Mouse (Mus musculus): ENCODE measurements around the gene Angptl8. TPM values are rescaled to one million over a fixed set of nuclear protein-coding genes. Genes with fewer than 3 reads are reported as not detected.

The Angptl8 gene
- polyA plus RNA-seq, 1 experiment from 2014 or later = 17.3 TPM

DNA sequence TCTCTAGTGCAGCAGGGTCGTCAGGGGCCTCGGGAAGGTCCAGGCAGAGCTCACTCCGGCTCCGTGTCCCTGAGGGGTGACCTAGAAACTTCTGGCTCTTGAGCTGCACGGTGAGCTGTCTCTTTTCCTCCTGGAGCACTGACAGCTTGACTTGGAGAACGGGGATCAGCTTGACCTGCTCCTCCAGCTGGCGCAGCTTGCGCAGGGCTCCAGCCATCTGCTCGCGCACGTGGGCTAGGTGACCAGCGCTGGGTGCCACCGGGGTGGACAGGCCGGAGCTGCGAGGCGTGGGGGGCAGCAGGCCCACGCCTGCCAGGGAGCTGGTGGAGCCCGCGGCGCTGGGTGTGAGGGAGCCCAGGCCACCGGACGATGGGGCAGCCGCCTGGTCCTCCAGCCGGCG, 40.4 kb upstream of the Angptl8 start:
- Histone ChIP-seq H3K9ac (ENCODE audit: low read depth, low read length) (no peak overlapping the region), H3K27ac (ENCODE audit: low read length) (no peak overlapping the region), H3K27me3 (replicated peaks; ENCODE audit: control insufficient read depth, insufficient read depth, low read length) (no peaks in the 10 kb centered on the region), H3K4me1 (ENCODE audit: control insufficient read depth, insufficient read depth, low read length) (peaks cover 25% of the 10 kb centered on the region), H3K36me3 (ENCODE audit: control insufficient read depth, insufficient read depth, low read length) (peaks cover 17% of the 10 kb centered on the region), H3K9me3 (ENCODE audit: control insufficient read depth, low read length) (no peaks in the 10 kb centered on the region), H3K4me2 (ENCODE audit: low read depth, low read length) (no peak overlapping the region), H3K4me3 (ENCODE audit: low read length) (no peak overlapping the region)
- no peak for ATAC-seq
- WGBS = 90% methylated on average over 25 of the region's 25 CpGs

DNA sequence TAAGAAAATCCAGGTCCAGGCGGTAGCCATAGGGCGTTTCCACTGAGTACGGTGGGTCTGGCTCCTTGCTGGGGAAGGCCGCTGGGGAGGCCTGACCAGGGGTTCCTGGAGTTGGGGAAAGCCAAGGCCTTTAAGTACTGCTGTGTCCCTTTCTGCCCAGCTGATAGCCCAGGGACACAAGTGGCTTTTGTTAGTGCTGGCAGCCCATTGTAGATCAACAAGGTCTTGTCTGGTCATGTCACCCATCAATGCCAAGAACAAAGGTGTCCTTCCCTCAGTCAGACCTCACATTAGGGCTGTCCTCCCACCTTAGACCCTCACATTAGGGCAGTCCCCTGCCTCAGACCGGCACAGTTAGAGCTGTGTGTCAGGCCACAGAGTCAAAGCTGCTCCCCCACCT, 39.7 kb upstream of the Angptl8 start:
- no peak overlapping the region for H3K4me3 ChIP-seq (ENCODE audit: low read length)
- peak overlapping the region; percentile 81; the same call in 1 of the 2 replicates for H3K4me2 ChIP-seq (ENCODE audit: low read depth, low read length)
- H3K36me3 ChIP-seq (ENCODE audit: control insufficient read depth, insufficient read depth, low read length) = peaks cover 17% of the 10 kb centered on the region
- 66% methylated on average over 5 of the region's 5 CpGs for WGBS
- H3K9ac ChIP-seq (ENCODE audit: low read depth, low read length) = peak overlapping the region; percentile 57; the same call in 1 of the 2 replicates
- H3K9me3 ChIP-seq (ENCODE audit: control insufficient read depth, low read length) = no peaks in the 10 kb centered on the region
- no peak overlapping the region for H3K27ac ChIP-seq (ENCODE audit: low read length)
- peaks cover 25% of the 10 kb centered on the region for H3K4me1 ChIP-seq (ENCODE audit: control insufficient read depth, insufficient read depth, low read length)
- ATAC-seq = no peak
- H3K27me3 ChIP-seq (replicated peaks; ENCODE audit: control insufficient read depth, insufficient read depth, low read length) = no peaks in the 10 kb centered on the region

DNA sequence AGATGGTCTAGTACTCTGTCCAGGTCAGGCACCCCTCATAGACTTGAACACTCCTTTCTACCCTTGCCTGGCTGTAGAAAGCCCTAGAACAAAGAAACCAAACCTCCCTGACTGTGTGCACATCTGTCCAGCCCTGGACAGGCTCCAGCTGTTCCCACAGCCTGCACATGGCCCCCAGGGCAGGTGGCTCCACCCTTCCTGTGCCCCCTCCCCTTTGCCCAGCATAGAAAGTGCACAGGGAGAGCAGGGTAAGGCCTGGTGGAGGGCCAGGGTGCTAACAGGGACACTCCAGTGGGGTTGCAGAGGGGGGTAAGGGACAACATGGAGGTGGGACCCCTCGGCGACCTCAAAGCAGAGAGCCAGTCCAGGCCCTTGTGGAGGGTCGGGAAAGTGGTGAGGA, 39.1 kb upstream of the Angptl8 start:
- Histone ChIP-seq H3K9me3 (ENCODE audit: control insufficient read depth, low read length) (no peaks in the 10 kb centered on the region), H3K4me3 (ENCODE audit: low read length) (peak overlapping the region; percentile 84), H3K4me1 (ENCODE audit: control insufficient read depth, insufficient read depth, low read length) (peaks cover 25% of the 10 kb centered on the region), H3K9ac (ENCODE audit: low read depth, low read length) (peak overlapping the region; percentile 57), H3K27me3 (replicated peaks; ENCODE audit: control insufficient read depth, insufficient read depth, low read length) (no peaks in the 10 kb centered on the region), H3K27ac (ENCODE audit: low read length) (peak overlapping the region; percentile 77), H3K36me3 (ENCODE audit: control insufficient read depth, insufficient read depth, low read length) (peaks cover 17% of the 10 kb centered on the region), H3K4me2 (ENCODE audit: low read depth, low read length) (peak overlapping the region; percentile 81)
- WGBS = 34% methylated on average over 3 of the region's 3 CpGs
- no peak for ATAC-seq

DNA sequence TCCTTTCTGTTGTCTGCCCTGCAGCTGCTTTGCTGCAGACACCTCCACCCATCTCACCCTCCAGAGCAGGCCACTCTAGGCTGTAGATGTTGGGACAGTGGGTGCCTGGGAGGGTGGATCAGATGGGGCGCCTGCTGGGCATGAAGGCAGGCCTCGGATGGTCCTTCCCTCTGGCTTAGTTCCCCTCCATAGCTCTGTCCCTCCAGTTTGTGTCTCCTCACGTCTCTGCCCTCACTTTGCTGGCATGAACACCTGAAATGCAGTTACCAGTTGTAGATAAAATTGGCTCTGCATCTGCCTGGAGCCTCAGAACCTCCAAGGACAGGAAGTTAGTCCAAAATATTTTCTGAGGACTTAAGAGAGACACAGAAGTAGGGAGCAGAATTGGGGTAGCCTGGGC, 38.4 kb upstream of the Angptl8 start:
- peaks cover 23% of the 10 kb centered on the region for H3K4me1 ChIP-seq (ENCODE audit: control insufficient read depth, insufficient read depth, low read length)
- peak overlapping the region; percentile 84 for H3K4me3 ChIP-seq (ENCODE audit: low read length)

DNA sequence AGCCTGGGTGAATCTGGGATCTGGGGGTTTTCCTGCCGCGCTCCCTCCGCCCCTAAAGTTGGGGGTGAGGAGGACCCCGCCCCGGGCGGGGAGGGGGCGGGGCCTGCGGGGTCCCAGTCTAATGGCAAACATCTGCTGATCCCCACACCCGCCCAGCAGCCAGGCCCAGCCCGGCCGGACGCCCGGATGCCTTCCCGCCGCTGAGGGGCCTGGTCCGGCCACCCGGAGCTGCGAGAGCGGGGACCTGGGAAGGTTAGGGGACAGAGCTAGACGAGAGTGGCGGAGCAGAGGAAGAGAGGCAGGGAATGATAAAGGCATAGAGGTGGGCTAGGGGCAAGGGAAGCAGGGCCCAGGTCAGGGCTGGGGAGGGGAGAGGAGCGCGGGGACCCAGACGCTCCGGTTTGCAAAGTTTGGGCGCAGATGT, 37.4 kb upstream of the Angptl8 start:
- Histone ChIP-seq H3K4me2 (ENCODE audit: low read depth, low read length) (peak overlapping the region; percentile 81), H3K27me3 (replicated peaks; ENCODE audit: control insufficient read depth, insufficient read depth, low read length) (no peaks in the 10 kb centered on the region), H3K27ac (ENCODE audit: low read length) (peak overlapping the region; percentile 94), H3K9me3 (ENCODE audit: control insufficient read depth, low read length) (no peaks in the 10 kb centered on the region), H3K4me3 (ENCODE audit: low read length) (peak overlapping the region; percentile 84), H3K36me3 (ENCODE audit: control insufficient read depth, insufficient read depth, low read length) (peaks cover 19% of the 10 kb centered on the region), H3K9ac (ENCODE audit: low read depth, low read length) (peak overlapping the region; percentile 90), H3K4me1 (ENCODE audit: control insufficient read depth, insufficient read depth, low read length) (peaks cover 14% of the 10 kb centered on the region)
- 1% methylated on average over 26 of the region's 26 CpGs for WGBS
- ATAC-seq = peak; percentile 68

More for the DNA sequence above, 38.4 kb upstream of the Angptl8 start:
- H3K27me3 ChIP-seq (replicated peaks; ENCODE audit: control insufficient read depth, insufficient read depth, low read length) = no peaks in the 10 kb centered on the region
- H3K9me3 ChIP-seq (ENCODE audit: control insufficient read depth, low read length) = no peaks in the 10 kb centered on the region
- H3K4me2 ChIP-seq (ENCODE audit: low read depth, low read length) = peak overlapping the region; percentile 81
- peak overlapping the region; percentile 94 for H3K27ac ChIP-seq (ENCODE audit: low read length)
- peak overlapping the region; percentile 57 for H3K9ac ChIP-seq (ENCODE audit: low read depth, low read length)
- ATAC-seq = no peak
- peaks cover 21% of the 10 kb centered on the region for H3K36me3 ChIP-seq (ENCODE audit: control insufficient read depth, insufficient read depth, low read length)
- WGBS = 67% methylated on average over 3 of the region's 3 CpGs

DNA sequence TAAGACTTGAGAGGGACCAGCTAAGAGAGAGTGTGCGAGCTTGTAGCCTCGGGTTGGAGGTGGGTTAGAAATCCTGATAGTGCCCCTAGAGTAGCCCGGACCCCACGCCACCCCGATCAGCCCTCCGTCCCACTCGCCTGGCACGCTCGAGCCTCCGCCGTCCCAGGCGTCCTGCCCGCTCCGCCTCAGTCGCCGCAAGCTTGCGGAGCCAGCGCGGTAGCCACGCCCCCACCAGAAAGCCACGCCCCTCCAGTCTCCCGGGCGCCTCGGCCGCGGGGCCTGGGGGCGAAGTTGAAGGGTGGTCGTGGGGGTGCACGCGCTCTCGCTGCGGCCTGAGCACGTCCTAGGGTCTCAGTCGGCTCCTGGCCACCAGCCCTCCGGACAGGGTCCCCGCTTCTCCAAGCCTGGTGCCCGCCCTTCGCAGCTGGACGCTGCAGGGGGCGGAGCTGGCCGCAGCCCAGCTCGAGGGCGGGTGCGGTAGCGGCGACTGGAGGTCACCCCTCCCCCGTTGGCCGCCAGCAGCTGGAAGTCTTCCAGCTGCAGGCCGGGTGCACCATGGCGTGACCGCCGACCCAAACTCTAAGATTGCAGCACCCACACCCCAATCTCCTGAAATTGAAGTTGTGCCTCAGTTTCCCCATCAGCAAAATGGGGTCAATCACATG, 36.8 kb upstream of the Angptl8 start, which contains the start of gene Kank2:
TSS of gene Kank2 (minus strand) at position 400 of the 665 bp plus-strand sequence.
- Histone ChIP-seq H3K36me3 (ENCODE audit: control insufficient read depth, insufficient read depth, low read length) (peaks cover 17% of the 10 kb centered on the region), H3K9ac (ENCODE audit: low read depth, low read length) (peak within 1 kb of the TSS; percentile 90), H3K27ac (ENCODE audit: low read length) (peak within 1 kb of the TSS; percentile 94), H3K4me3 (ENCODE audit: low read length) (peak within 1 kb of the TSS; percentile 84), H3K9me3 (ENCODE audit: control insufficient read depth, low read length) (no peaks in the 10 kb centered on the region), H3K4me1 (ENCODE audit: control insufficient read depth, insufficient read depth, low read length) (peaks cover 13% of the 10 kb centered on the region), H3K27me3 (replicated peaks; ENCODE audit: control insufficient read depth, insufficient read depth, low read length) (no peaks in the 10 kb centered on the region), H3K4me2 (ENCODE audit: low read depth, low read length) (peak within 1 kb of the TSS; percentile 81)
- under 1% methylated on average over 52 of the region's 52 CpGs for WGBS
- peak; percentile 89 for ATAC-seq

DNA sequence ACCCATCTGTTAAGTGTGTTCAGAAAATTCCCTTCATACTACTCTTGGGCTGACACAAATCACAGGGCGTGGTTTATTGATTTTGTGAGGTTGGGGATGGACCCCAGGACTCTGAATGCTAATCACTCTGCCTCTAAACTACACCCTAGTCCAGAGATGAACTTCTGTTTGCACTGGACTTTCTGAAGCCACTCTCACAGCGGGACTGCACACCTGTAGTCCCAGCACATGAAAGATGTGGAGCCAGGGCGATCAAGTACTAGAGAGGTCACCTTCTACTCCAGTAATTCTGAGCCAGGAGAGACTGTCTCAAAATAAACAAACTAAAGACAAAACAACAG, 36.3 kb upstream of the Angptl8 start:
- Histone ChIP-seq H3K4me3 (ENCODE audit: low read length) (peak overlapping the region; percentile 84), H3K4me2 (ENCODE audit: low read depth, low read length) (peak overlapping the region; percentile 81), H3K36me3 (ENCODE audit: control insufficient read depth, insufficient read depth, low read length) (peaks cover 13% of the 10 kb centered on the region), H3K27ac (ENCODE audit: low read length) (peak overlapping the region; percentile 94), H3K27me3 (replicated peaks; ENCODE audit: control insufficient read depth, insufficient read depth, low read length) (no peaks in the 10 kb centered on the region), H3K9me3 (ENCODE audit: control insufficient read depth, low read length) (no peaks in the 10 kb centered on the region), H3K4me1 (ENCODE audit: control insufficient read depth, insufficient read depth, low read length) (peaks cover 13% of the 10 kb centered on the region), H3K9ac (ENCODE audit: low read depth, low read length) (peak overlapping the region; percentile 90; the same call in 1 of the 2 replicates)
- 35% methylated on average over 3 of the region's 3 CpGs for WGBS
- ATAC-seq = no peak

DNA sequence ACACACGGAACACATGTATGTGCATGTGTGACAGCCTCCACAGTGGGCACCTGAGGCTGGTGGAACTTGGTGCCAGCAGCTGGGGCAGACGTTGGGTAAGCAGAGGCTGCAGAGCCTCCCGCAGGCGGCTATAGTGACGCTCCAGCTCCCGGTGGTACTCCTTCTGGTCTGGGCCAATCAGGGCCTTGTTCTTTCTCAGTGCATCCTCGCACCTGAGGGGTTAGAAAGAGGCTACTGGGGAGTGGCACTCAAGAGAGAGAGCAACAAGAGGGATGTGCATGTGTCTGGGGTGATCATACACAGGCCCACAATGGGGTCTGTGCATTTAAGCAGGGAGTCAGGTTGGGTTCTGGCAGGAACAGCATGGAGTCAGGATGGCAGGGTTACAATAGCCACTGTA, 34.2 kb upstream of the Angptl8 start:
- no peak for ATAC-seq
- H3K4me1 ChIP-seq (ENCODE audit: control insufficient read depth, insufficient read depth, low read length) = peaks cover 11% of the 10 kb centered on the region
- H3K9ac ChIP-seq (ENCODE audit: low read depth, low read length) = no peak overlapping the region
- H3K9me3 ChIP-seq (ENCODE audit: control insufficient read depth, low read length) = no peaks in the 10 kb centered on the region
- H3K27me3 ChIP-seq (replicated peaks; ENCODE audit: control insufficient read depth, insufficient read depth, low read length) = no peaks in the 10 kb centered on the region
- peaks cover 3% of the 10 kb centered on the region; the same call in 1 of the 2 replicates for H3K36me3 ChIP-seq (ENCODE audit: control insufficient read depth, insufficient read depth, low read length)
- WGBS = 84% methylated on average over 7 of the region's 7 CpGs
- H3K4me3 ChIP-seq (ENCODE audit: low read length) = no peak overlapping the region
- H3K27ac ChIP-seq (ENCODE audit: low read length) = no peak overlapping the region
- no peak overlapping the region for H3K4me2 ChIP-seq (ENCODE audit: low read depth, low read length)

DNA sequence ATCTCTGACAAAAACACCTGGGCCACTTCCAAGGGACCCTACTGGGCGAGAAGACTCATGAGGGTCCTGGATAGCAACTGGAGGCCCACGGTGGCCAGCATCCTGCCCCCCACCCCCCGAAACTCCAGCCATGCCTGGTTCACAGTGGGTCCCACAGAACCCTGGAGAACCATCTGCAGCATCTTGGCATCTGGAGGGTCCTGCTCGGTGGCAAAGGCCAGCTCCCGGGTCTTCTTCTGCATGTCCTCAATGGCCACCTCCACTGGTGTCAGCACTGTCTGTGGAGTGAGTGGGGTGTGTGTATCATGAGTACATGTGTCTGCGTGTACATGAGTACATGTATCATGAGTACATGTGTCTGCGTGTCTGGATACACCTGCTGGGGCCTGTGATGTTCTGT, 33.7 kb upstream of the Angptl8 start:
- 97% methylated on average over 7 of the region's 7 CpGs for WGBS

More for the DNA sequence above, 33.7 kb upstream of the Angptl8 start:
- no peak overlapping the region for H3K27ac ChIP-seq (ENCODE audit: low read length)
- H3K4me1 ChIP-seq (ENCODE audit: control insufficient read depth, insufficient read depth, low read length) = peaks cover 7% of the 10 kb centered on the region
- H3K27me3 ChIP-seq (replicated peaks; ENCODE audit: control insufficient read depth, insufficient read depth, low read length) = no peaks in the 10 kb centered on the region
- H3K4me3 ChIP-seq (ENCODE audit: low read length) = no peak overlapping the region
- ATAC-seq = no peak
- H3K36me3 ChIP-seq (ENCODE audit: control insufficient read depth, insufficient read depth, low read length) = peaks cover 3% of the 10 kb centered on the region; the same call in 1 of the 2 replicates
- H3K9me3 ChIP-seq (ENCODE audit: control insufficient read depth, low read length) = no peaks in the 10 kb centered on the region
- H3K9ac ChIP-seq (ENCODE audit: low read depth, low read length) = no peak overlapping the region
- no peak overlapping the region for H3K4me2 ChIP-seq (ENCODE audit: low read depth, low read length)

Measured in intestine, embryonic 16.5 days (tissue).